Mouse (Mus musculus): ENCODE data around the gene Rwdd2b.

DNA sequence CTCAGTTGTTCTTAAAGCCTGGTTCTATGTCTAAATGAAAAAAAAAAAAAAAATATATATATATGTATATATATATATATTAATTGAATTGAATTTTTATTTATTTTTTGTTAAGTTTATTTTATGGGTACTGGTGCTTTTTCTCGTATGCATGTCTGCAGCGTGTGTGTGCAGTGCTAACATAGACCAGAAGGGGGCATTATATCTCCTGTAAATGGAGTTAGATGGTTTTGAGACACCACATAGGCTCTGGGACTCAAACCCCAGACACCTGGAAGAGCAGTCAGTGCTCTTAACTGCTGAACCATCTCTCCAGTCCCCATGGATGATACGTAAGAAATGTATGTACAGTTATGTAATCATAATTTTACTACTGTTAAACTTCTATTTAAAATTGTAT, 18.4 kb upstream of the Rwdd2b start:
- TF ChIP-seq GATA1 (IDR thresholded peaks at IDR 0.05; ENCODE audit: borderline replicate concordance, low read length) (no peak), FLI1 (IDR thresholded peaks at IDR 0.05; ENCODE audit: low read length) (no peak)
